Mouse (Mus musculus) brain, embryonic 14.5 days (tissue): ENCODE results near the gene Oxct1. TPM values are rescaled to one million over a fixed set of nuclear protein-coding genes. Genes with fewer than 3 reads are reported as not detected.

Source experiments
- DNase-seq: peaks from one replicate; pipeline ENCODE4 v3.0.0-alpha.2; 2011; ENCODE audit warnings: low read depth
- CTCF ChIP-seq: fragments of 200-500 bp; IDR thresholded peaks from 2 replicates; pipeline ENCODE4 v1.5.1; 2012; ENCODE audit warnings: inconsistent platforms, mild to moderate bottlenecking, moderate library complexity, borderline replicate concordance; ENCODE audit not compliant: insufficient read depth, insufficient read length; ENCODE audit errors: extremely low read depth
- POLR2A ChIP-seq: fragments of 200-500 bp; IDR thresholded peaks from 2 replicates; pipeline ENCODE4 v1.6.1; 2012; ENCODE audit warnings: mild to moderate bottlenecking, inconsistent platforms, borderline replicate concordance; ENCODE audit not compliant: poor library complexity, insufficient read depth, insufficient read length, severe bottlenecking; ENCODE audit errors: extremely low read depth
- polyA plus RNA-seq: library from polyadenylated mRNA; depleted of rRNA; stranded (reverse); fragments of >200 nt; gene quantifications from 2 replicates; pipeline ENCODE4 v1.2.3, GENCODE M21; 2012

Gene Oxct1
- polyA plus RNA-seq, 1 experiment: 92.5 TPM

DNA sequence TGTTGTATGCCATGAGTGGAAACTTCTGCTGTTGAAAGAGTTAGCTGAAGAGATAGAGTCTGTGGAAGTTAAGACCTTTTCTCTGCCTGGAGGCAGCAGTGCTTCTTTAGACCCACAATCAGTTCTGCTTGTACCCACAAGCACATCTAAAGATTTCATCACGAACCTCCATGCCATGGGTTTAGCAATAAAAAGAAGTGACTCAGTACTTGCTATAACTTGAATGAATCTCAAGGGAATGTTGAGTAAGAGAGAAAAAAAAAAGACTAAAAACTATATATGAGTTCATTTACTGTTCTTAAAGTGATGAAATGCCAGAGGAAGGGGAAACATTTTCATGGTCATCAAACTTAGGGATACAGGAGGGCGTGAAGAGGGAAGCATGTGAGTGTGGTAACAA lies 25.6 kb upstream of the Oxct1 start:
- no peak for TF ChIP-seq POLR2A
- TF ChIP-seq CTCF: no peak
- DNase-seq: no peak

GRCm38 (mm10) chr15:4013873-4014272 lies 12.3 kb upstream of the Oxct1 start:
- peak; percentile 5 for DNase-seq
- no peak for TF ChIP-seq CTCF
- no peak for TF ChIP-seq POLR2A

GRCm38 (mm10) chr15:4020711-4021110 lies 5.5 kb upstream of the Oxct1 start:
- no peak for TF ChIP-seq CTCF
- no peak for TF ChIP-seq POLR2A

DNA sequence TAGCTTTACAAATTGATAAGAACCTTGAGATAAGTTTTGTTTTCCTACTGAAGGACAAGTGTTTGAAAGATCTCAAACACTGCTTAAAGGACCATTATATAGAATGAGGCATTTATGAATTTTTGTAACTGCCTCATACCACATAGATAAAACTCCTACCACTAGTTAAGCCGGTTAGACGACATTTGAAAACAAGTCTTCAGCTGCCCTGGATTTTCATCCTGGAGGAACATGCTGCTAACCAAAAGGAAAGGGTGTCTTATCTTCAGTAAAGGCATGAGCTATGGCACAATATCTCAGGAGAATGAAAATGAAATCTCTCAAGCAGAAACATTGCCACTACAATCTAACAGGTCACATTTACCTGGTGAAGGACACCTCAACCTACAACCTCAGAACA lies 2.4 kb upstream of the Oxct1 start:
- DNase-seq: no peak

More at GRCm38 (mm10) chr15:4020711-4021110, 5.5 kb upstream of the Oxct1 start:
- DNase-seq: no peak

GRCm38 (mm10) chr15:4024726-4025507 lies 1.3 kb upstream of the Oxct1 start:
- TF ChIP-seq POLR2A (no peak), CTCF (no peak)
- DNase-seq: no peak

More for the DNA sequence above, 2.4 kb upstream of the Oxct1 start:
- TF ChIP-seq CTCF (no peak), POLR2A (no peak)

DNA sequence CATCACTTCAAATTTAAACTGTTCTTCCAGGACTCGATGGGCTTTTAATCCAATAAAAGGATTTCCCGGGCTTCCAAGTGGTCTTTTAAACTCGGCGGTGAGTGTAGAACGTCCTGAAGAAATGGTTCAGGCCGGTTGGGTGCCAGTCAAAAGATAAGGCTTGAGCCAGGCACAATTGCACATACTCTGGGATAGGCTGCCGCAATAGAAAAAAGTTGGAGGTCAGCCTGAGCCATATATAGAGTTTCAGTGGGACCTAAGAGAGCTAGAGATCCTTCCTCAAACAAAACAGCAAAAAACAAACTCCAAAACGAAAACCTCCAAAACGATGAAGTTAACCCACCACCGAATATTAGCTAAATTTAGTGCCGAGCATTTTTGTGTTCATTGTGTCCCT lies 677 bp upstream of the Oxct1 start:
- DNase-seq: no peak
- TF ChIP-seq POLR2A: no peak
- TF ChIP-seq CTCF: no peak

DNA sequence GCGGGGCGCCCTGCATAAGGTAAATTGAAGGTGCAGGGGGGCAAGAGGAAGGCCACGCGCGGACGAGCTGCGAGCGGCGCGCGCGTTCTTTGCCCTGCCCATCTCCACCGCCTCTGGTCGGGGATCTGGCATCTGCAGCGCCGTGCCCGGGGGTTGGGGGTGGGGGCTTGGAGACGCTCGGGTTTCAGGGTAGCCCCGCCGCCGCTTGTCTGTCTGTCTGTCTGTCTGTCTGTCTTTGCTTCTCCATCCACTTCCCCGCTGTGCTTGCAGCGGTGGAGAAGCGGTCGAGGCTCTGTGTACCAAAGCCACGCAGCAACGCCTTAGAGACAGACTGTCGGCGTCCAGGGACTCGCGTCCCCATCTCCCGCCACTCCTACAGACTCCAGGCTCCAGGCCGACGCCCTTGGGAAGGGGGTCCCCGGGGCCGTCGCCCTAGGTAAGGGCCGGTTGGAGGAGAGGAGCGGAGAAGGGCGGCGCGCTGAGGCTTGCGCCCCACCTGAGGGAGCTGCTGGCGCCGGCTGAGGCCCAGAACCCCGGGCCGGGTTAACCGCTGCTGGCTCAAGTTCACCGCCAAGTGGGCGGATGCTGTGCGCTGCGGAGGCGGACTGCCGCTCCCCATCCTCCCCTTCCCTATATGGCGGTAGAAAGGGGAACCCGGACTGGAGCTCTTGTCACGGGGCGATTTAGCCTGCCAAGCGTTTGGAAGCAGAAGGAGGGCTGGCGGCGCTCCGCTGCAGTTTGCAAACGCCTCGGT lies 825 bp downstream of the Oxct1 start:
- TF ChIP-seq POLR2A: peak; percentile 71; the same call in 1 of the 2 replicates
- no peak for TF ChIP-seq CTCF
- DNase-seq: peak; percentile 93

- DNase-seq: no peak
- no peak for TF ChIP-seq POLR2A
- no peak for TF ChIP-seq CTCF
Measured at GRCm38 (mm10) chr15:4027671-4028410, 1.7 kb downstream of the Oxct1 start.

GRCm38 (mm10) chr15:4028411-4028700 lies 2.2 kb downstream of the Oxct1 start:
- DNase-seq: no peak

DNA sequence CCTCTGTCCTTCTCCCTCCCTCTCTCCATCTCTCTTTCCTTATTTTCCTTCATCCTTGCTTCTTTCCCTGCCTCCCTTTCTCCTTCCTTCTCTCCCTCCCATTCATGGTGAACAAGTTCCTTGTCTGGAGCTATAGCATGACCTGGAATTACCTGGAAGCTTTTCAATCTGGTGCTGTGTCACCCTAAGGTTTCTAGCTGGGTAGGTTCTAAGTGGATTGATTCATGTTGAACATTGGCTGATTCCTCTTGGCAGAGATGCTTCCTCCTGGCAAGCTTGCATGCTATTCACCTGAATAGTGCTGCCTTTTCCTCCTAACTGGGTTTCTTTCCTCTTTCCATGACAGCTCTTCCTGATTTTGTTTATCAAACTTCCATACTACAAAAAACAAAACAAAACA lies 2.8 kb downstream of the Oxct1 start:
- TF ChIP-seq POLR2A (no peak), CTCF (no peak)
- no peak for DNase-seq

More at GRCm38 (mm10) chr15:4028411-4028700, 2.2 kb downstream of the Oxct1 start:
- TF ChIP-seq CTCF (no peak), POLR2A (no peak)

DNA sequence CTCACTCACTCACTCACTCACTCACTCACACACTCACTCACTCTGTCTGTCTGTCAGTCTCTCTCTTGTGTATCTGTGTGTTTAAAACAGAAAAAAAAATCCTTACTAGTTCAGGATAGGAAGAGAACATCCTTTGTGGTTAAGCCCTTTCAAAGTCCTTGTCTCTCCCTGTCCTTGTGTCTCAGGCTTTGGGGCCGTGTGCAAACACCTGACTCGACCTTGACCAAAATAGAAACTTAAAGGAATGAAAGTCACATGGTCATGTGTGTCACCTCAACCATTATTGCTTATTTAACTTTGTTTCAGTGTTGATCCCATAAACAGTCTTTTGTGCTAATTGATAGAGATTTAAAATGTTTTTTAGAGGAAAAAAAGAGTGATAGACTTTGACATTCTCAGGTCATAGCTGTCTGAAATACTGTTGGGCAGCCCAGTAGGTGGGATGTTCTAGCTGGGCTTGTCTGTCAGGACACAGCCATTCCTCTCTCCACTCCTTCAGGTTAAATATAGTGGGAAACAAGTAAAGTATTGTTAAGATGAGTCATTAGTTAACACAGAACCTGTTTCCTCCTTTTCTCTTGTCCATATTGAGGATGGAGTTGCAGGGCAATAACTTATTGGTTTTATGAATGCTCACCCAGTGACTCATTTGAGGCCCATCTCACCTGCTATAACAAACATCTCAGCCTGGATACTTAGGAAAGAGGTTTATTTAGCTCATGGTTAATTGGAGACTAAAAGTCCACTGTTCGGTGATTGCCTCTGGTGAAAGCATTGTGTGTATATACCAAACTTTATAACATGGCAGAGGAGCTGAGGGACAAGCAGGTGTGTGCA lies 7.2 kb downstream of the Oxct1 start:
- TF ChIP-seq CTCF: no peak
- no peak for TF ChIP-seq POLR2A
- DNase-seq: no peak

- TF ChIP-seq CTCF: no peak
- no peak for TF ChIP-seq POLR2A
- no peak for DNase-seq
Measured at GRCm38 (mm10) chr15:4042423-4042822, 16.2 kb downstream of the Oxct1 start.

DNA sequence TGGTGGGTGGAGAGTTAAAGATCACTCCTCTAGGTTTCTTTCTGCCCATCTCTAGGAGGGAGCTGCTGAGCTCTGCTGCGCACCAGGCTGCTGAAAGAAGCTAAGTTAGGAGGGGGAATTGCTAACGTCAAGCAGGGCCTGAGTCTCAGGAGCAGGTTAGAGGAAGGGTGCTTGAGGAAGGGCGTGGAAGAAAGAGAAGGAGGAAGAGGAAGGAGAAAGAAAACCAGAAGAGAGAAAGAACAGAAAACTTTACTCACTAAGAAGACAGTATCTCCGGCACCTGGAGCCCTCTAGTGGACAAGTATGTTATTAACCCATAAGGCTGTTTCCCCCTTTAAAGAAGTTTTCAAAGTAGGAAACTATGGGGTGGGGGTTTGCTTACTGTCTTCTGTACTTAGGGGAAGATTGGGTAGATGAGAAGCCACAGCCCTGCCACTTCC lies 16.9 kb downstream of the Oxct1 start:
- DNase-seq: peak; percentile 49
- TF ChIP-seq CTCF (peak; percentile 18; the same call in 1 of the 2 replicates), POLR2A (no peak)

- TF ChIP-seq POLR2A: no peak
- peak; percentile 74; the same call in 1 of the 2 replicates for TF ChIP-seq CTCF
- DNase-seq: peak; percentile 83
Measured at GRCm38 (mm10) chr15:4056627-4057026, 30.4 kb downstream of the Oxct1 start.
